Mouse (Mus musculus): Measurements from ENCODE around the gene Rae1. TPM values are rescaled to one million over a fixed set of nuclear protein-coding genes. Genes with fewer than 3 reads are reported as not detected.

The Rae1 gene
- polyA plus RNA-seq, 1 experiment from 2014 or later: 118 TPM

GRCm38 (mm10) chr2:173030591-173031338 is 30.8 kb downstream of the Rae1 start:
- Histone ChIP-seq H3K4me3 (no peak overlapping the region), H3K27me3 (replicated peaks) (no peaks in the 10 kb centered on the region), H3K4me2 (no peak overlapping the region), H3K9me3 (no peaks in the 10 kb centered on the region), H3K9ac (no peak overlapping the region), H3K4me1 (peaks cover 8% of the 10 kb centered on the region; the same call in 1 of the 2 replicates), H3K36me3 (replicated peaks) (no peaks in the 10 kb centered on the region), H3K27ac (no peak overlapping the region)
- ATAC-seq (replicated peaks): peak; percentile 16; the same call in 1 of the 2 replicates
- 82% methylated on average over 12 of the region's 12 CpGs for WGBS

DNA sequence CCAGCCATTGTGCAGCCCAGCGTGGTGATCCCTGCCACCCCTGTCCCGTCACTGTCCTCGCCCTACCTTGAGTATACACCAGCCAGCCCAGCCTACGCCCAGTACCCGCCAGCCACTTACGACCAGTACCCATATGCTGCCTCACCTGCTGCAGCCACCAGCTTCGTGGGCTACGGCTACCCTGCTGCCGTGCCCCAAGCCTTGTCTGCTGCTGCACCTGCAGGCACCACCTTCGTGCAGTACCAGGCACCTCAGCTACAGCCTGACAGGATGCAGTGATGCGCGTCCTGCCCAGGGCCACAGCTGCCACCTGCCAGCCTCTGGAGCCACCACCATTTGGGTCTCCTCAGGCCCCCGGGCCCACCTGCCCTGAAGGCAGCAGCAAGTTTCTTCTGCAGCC is 33.6 kb downstream of the Rae1 start:
- H3K4me2 ChIP-seq: no peak overlapping the region
- H3K4me1 ChIP-seq: no peaks in the 10 kb centered on the region
- H3K27me3 ChIP-seq (replicated peaks): no peaks in the 10 kb centered on the region
- H3K9ac ChIP-seq: no peak overlapping the region
- 96% methylated on average over 13 of the region's 13 CpGs for WGBS
- H3K9me3 ChIP-seq: no peaks in the 10 kb centered on the region
- ATAC-seq (replicated peaks): no peak
- H3K4me3 ChIP-seq: no peak overlapping the region
- H3K27ac ChIP-seq: no peak overlapping the region
- H3K36me3 ChIP-seq (replicated peaks): no peaks in the 10 kb centered on the region

- H3K36me3 ChIP-seq (replicated peaks): no peaks in the 10 kb centered on the region
- H3K4me2 ChIP-seq: no peak overlapping the region
- 87% methylated on average over 4 of the region's 4 CpGs for WGBS
- no peaks in the 10 kb centered on the region for H3K4me1 ChIP-seq
- no peaks in the 10 kb centered on the region for H3K27me3 ChIP-seq (replicated peaks)
- H3K9ac ChIP-seq: no peak overlapping the region
- H3K4me3 ChIP-seq: no peak overlapping the region
- H3K27ac ChIP-seq: no peak overlapping the region
- no peak for ATAC-seq (replicated peaks)
- no peaks in the 10 kb centered on the region for H3K9me3 ChIP-seq
Observed at GRCm38 (mm10) chr2:173034998-173035397, 35.1 kb downstream of the Rae1 start.

DNA sequence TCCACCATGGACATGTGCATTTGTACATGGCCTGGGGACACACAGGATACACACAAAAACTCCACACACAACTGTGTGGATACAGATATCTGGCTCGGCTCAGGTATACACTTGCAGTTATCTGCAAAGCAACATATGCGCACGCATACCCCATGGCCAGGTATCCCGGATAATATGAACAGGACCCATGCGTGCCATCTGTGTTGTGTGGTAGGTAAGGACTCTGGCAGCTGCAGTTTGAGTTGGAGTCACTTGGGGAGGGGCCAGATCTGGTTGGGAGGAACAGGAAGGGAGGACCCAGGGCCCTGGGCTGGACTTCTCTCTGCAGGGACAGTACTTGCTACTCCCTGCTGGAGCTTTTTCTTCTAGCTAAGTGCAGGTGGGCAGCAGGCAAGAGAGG is 35.7 kb downstream of the Rae1 start:
- no peaks in the 10 kb centered on the region for H3K36me3 ChIP-seq (replicated peaks)
- H3K9me3 ChIP-seq: no peaks in the 10 kb centered on the region
- no peak overlapping the region for H3K4me3 ChIP-seq
- WGBS: 94% methylated on average over 5 of the region's 5 CpGs
- H3K4me2 ChIP-seq: no peak overlapping the region
- ATAC-seq (replicated peaks): no peak
- no peak overlapping the region for H3K27ac ChIP-seq
- H3K9ac ChIP-seq: no peak overlapping the region
- H3K4me1 ChIP-seq: no peaks in the 10 kb centered on the region
- no peaks in the 10 kb centered on the region for H3K27me3 ChIP-seq (replicated peaks)

- H3K4me2 ChIP-seq: no peak overlapping the region
- H3K27ac ChIP-seq: no peak overlapping the region
- H3K36me3 ChIP-seq (replicated peaks): no peaks in the 10 kb centered on the region
- WGBS: 85% methylated on average over 5 of the region's 5 CpGs
- ATAC-seq (replicated peaks): no peak
- H3K4me3 ChIP-seq: no peak overlapping the region
- H3K4me1 ChIP-seq: no peaks in the 10 kb centered on the region
- no peaks in the 10 kb centered on the region for H3K9me3 ChIP-seq
- no peak overlapping the region for H3K9ac ChIP-seq
- H3K27me3 ChIP-seq (replicated peaks): no peaks in the 10 kb centered on the region
Observed at GRCm38 (mm10) chr2:173036055-173036454, 36.1 kb downstream of the Rae1 start.

GRCm38 (mm10) chr2:173036611-173037010 is 36.7 kb downstream of the Rae1 start:
- no peak for ATAC-seq (replicated peaks)
- 78% methylated on average over 4 of the region's 4 CpGs for WGBS
- H3K4me1 ChIP-seq: no peaks in the 10 kb centered on the region
- H3K9ac ChIP-seq: no peak overlapping the region
- no peak overlapping the region for H3K4me3 ChIP-seq
- no peak overlapping the region for H3K4me2 ChIP-seq
- no peaks in the 10 kb centered on the region for H3K36me3 ChIP-seq (replicated peaks)
- no peaks in the 10 kb centered on the region for H3K9me3 ChIP-seq
- no peaks in the 10 kb centered on the region for H3K27me3 ChIP-seq (replicated peaks)
- no peak overlapping the region for H3K27ac ChIP-seq

- Histone ChIP-seq H3K4me2 (no peak overlapping the region), H3K9me3 (no peaks in the 10 kb centered on the region), H3K27ac (no peak overlapping the region), H3K4me3 (no peak overlapping the region), H3K36me3 (replicated peaks) (no peaks in the 10 kb centered on the region), H3K9ac (no peak overlapping the region), H3K4me1 (no peaks in the 10 kb centered on the region), H3K27me3 (replicated peaks) (no peaks in the 10 kb centered on the region)
- 78% methylated on average over 5 of the region's 5 CpGs for WGBS
- no peak for ATAC-seq (replicated peaks)
Observed at GRCm38 (mm10) chr2:173037347-173037746, 37.4 kb downstream of the Rae1 start.

GRCm38 (mm10) chr2:173037827-173038607 is 38.1 kb downstream of the Rae1 start:
- Histone ChIP-seq H3K27ac (no peak overlapping the region), H3K36me3 (replicated peaks) (no peaks in the 10 kb centered on the region), H3K4me2 (no peak overlapping the region), H3K4me1 (no peaks in the 10 kb centered on the region), H3K9me3 (no peaks in the 10 kb centered on the region), H3K9ac (no peak overlapping the region), H3K4me3 (no peak overlapping the region), H3K27me3 (replicated peaks) (no peaks in the 10 kb centered on the region)
- ATAC-seq (replicated peaks): no peak
- 69% methylated on average over 7 of the region's 7 CpGs for WGBS

GRCm38 (mm10) chr2:173039041-173039440 is 39.1 kb downstream of the Rae1 start:
- Histone ChIP-seq H3K36me3 (replicated peaks) (no peaks in the 10 kb centered on the region), H3K27ac (no peak overlapping the region), H3K4me2 (no peak overlapping the region), H3K4me1 (no peaks in the 10 kb centered on the region), H3K9ac (no peak overlapping the region), H3K9me3 (no peaks in the 10 kb centered on the region), H3K27me3 (replicated peaks) (no peaks in the 10 kb centered on the region), H3K4me3 (no peak overlapping the region)
- no peak for ATAC-seq (replicated peaks)
- WGBS: 92% methylated on average over 4 of the region's 4 CpGs

- Histone ChIP-seq H3K27me3 (replicated peaks) (no peaks in the 10 kb centered on the region), H3K4me2 (no peak overlapping the region), H3K36me3 (replicated peaks) (no peaks in the 10 kb centered on the region), H3K27ac (no peak overlapping the region), H3K4me1 (no peaks in the 10 kb centered on the region), H3K9ac (no peak overlapping the region), H3K4me3 (no peak overlapping the region), H3K9me3 (no peaks in the 10 kb centered on the region)
- WGBS: 88% methylated on average over 3 of the region's 3 CpGs
- ATAC-seq (replicated peaks): no peak
Observed at GRCm38 (mm10) chr2:173040803-173041202, 40.9 kb downstream of the Rae1 start.

GRCm38 (mm10) chr2:173041242-173041641 is 41.3 kb downstream of the Rae1 start:
- ATAC-seq (replicated peaks): no peak
- no peak overlapping the region for H3K4me2 ChIP-seq
- H3K27ac ChIP-seq: no peak overlapping the region
- H3K36me3 ChIP-seq (replicated peaks): no peaks in the 10 kb centered on the region
- no peaks in the 10 kb centered on the region for H3K9me3 ChIP-seq
- no peaks in the 10 kb centered on the region for H3K27me3 ChIP-seq (replicated peaks)
- WGBS: 66% methylated on average over 5 of the region's 5 CpGs
- H3K9ac ChIP-seq: no peak overlapping the region
- no peaks in the 10 kb centered on the region for H3K4me1 ChIP-seq
- no peak overlapping the region for H3K4me3 ChIP-seq

DNA sequence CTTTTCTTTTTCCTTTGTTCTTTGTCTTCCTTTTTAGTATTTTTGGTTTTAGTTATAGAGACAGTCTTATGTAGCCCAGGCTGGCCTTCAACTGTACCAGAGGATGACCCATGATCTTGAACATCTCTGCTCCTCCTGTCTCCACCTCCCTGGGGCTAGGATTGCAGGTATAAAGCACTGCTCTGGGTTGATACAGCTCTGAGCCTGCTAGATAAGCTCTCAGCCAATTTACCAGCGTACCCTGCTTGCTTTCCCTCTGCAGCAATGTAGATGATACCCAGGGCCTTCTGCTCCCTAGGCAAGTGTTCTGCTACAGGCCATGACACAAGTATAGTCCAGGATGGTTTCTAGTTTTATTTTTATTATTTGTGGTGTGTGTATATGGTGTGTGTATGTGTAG is 42.0 kb downstream of the Rae1 start:
- WGBS: 84% methylated on average over 1 of the region's 1 CpGs

More for the DNA sequence above, 42.0 kb downstream of the Rae1 start:
- Histone ChIP-seq H3K36me3 (replicated peaks) (no peaks in the 10 kb centered on the region), H3K9me3 (no peaks in the 10 kb centered on the region), H3K4me2 (no peak overlapping the region), H3K27ac (no peak overlapping the region), H3K27me3 (replicated peaks) (no peaks in the 10 kb centered on the region), H3K9ac (no peak overlapping the region), H3K4me1 (no peaks in the 10 kb centered on the region), H3K4me3 (no peak overlapping the region)
- no peak for ATAC-seq (replicated peaks)
